Mouse (Mus musculus) midbrain, postnatal 0 days (tissue): ENCODE measurements around the gene Plcd1. TPM values are rescaled to one million over a fixed set of nuclear protein-coding genes. Genes with fewer than 3 reads are reported as not detected.

Experiments used
- ATAC-seq: fragments of 200-750 bp; cut with Nextera tagmentation; 2 replicates; pipeline ENCODE4 v1.8.0; 2017; ENCODE audit warnings: moderate number of reproducible peaks, mild to moderate bottlenecking, moderate TSS enrichment, moderate library complexity; ENCODE audit not compliant: low FRiP score
- DNase-seq: peaks from one replicate; pipeline ENCODE4 v3.0.0-alpha.2; 2015; ENCODE audit warnings: low spot score
- H3K27ac ChIP-seq: fragments of 300-500 bp; sonication (generic); 2 replicates; pipeline ENCODE4 v1.5.1; 2014; ENCODE audit warnings: low read depth, mild to moderate bottlenecking, low read length, mixed read lengths
- H3K27me3 ChIP-seq: fragments of 300-500 bp; sonication (generic); 2 replicates; pipeline ENCODE4 v1.6.1; 2014; ENCODE audit warnings: low read length, control low read depth, mixed read lengths; ENCODE audit not compliant: insufficient read depth
- H3K36me3 ChIP-seq: fragments of 300-500 bp; sonication (generic); 2 replicates; pipeline ENCODE4 v1.6.1; 2014; ENCODE audit warnings: low read length, control low read depth, mixed read lengths; ENCODE audit not compliant: insufficient read depth
- H3K4me1 ChIP-seq: fragments of 300-500 bp; sonication (generic); 2 replicates; pipeline ENCODE4 v1.6.1; 2014; ENCODE audit warnings: mild to moderate bottlenecking, control low read depth, antibody characterized with exemption, low read length, mixed read lengths; ENCODE audit not compliant: insufficient read depth
- H3K4me2 ChIP-seq: fragments of 300-500 bp; sonication (generic); 2 replicates; pipeline ENCODE4 v1.6.1; 2014; ENCODE audit warnings: low read depth, mild to moderate bottlenecking, low read length, mixed read lengths; ENCODE audit not compliant: poor library complexity, severe bottlenecking
- H3K4me3 ChIP-seq: fragments of 300-500 bp; sonication (generic); 2 replicates; pipeline ENCODE4 v1.5.1; 2014; ENCODE audit warnings: low read depth, mild to moderate bottlenecking, low read length, moderate library complexity
- H3K9ac ChIP-seq: fragments of 300-500 bp; sonication (generic); replicated peaks from 2 replicates; pipeline ENCODE4 v1.6.1; 2014; ENCODE audit warnings: mild to moderate bottlenecking, low read length, moderate library complexity, mixed read lengths; ENCODE audit not compliant: poor library complexity, severe bottlenecking
- H3K9me3 ChIP-seq: fragments of 300-500 bp; sonication (generic); 2 replicates; pipeline ENCODE4 v1.6.1; 2016; ENCODE audit warnings: low read length, control low read depth
- CTCF ChIP-seq: IDR thresholded peaks from 2 replicates; pipeline ENCODE4 v1.5.1; 2016; ENCODE audit warnings: antibody characterized with exemption, mild to moderate bottlenecking
- WGBS: fragments of 180-500 bp; shearing (Covaris S2); extraction: QIAGEN DNeasy Blood & Tissue Kit; methylation state at CpG from one replicate; pipeline ENCODE4 v1.1.7; 2014; 5-methylcytosine and 5-hydroxymethylcytosine counted together
- polyA plus RNA-seq: library from polyadenylated mRNA; unstranded; fragments of >200 nt; fragmentation: Nextera tagmentation; extraction: Ambion mirVana; gene quantifications from 2 replicates; pipeline ENCODE4 v1.2.1, GENCODE M21; 2015
- total RNA-seq: library from RNA; depleted of rRNA; stranded (reverse); fragments of >200 nt; gene quantifications from 2 replicates; pipeline ENCODE4 v1.2.3, GENCODE M21; 2014

The Plcd1 gene
- total and polyA plus RNA-seq, 2 experiments from 2014 or later, result 10.9 to 17.4 TPM

DNA sequence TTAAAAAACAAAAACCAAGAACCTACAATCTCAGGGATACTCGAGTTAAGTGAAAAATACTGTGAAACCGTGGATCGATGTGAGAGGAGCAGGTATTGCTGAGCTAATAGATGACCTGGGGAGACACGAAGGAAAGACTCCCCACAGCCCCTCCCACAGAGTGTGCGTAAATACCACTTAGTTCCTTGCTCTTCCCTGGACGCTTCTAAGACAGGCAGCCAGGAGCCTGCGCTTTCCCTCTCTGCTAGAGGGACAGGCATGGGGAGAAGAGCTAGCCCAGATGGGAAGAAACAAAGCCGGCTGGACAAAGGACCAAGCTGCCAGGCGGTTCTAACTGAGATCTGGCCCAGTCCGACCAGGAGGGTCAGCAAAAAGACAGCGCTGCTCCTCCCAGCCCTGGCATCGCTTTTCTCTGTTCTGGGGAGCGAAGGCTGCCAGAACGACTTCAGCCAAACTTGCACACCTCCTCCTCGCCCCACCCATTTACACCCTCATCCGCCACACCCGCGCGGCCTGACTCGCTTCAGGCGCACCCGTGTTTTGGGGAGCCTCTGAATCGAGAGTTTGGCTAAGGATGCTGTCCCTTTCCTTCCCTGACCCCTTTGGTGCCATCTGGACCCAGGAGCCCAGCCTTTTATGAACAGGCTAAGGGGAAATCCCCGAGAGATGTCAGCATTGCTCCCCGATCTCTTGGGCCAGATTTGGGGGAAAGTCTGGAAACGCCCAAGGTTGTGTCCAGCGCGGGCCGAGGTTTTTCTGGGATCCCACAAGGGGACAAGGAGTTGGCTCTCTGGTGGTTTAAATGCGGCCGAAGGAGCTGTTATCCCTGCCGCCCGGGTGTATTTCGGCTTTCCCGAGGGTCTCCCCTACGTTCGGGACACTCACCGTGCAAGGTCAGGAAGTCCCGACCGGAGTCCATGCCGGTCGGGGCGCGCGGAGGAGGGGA lies 556 bp downstream of the Plcd1 start:
- Histone ChIP-seq H3K9me3 (no peaks in the 10 kb centered on the region), H3K27me3 (peaks cover 4% of the 10 kb centered on the region; the same call in 1 of the 2 replicates), H3K27ac (no peak overlapping the region), H3K4me1 (peaks cover 12% of the 10 kb centered on the region; the same call in 1 of the 2 replicates), H3K36me3 (no peaks in the 10 kb centered on the region), H3K4me3 (peak overlapping the region; percentile 53), H3K4me2 (peak overlapping the region; percentile 67), H3K9ac (peak overlapping the region; percentile 64)
- WGBS, result 2% methylated on average over 45 of the region's 45 CpGs
- ATAC-seq, result no peak
- no peak for TF ChIP-seq CTCF
- DNase-seq, result peak; percentile 40

DNA sequence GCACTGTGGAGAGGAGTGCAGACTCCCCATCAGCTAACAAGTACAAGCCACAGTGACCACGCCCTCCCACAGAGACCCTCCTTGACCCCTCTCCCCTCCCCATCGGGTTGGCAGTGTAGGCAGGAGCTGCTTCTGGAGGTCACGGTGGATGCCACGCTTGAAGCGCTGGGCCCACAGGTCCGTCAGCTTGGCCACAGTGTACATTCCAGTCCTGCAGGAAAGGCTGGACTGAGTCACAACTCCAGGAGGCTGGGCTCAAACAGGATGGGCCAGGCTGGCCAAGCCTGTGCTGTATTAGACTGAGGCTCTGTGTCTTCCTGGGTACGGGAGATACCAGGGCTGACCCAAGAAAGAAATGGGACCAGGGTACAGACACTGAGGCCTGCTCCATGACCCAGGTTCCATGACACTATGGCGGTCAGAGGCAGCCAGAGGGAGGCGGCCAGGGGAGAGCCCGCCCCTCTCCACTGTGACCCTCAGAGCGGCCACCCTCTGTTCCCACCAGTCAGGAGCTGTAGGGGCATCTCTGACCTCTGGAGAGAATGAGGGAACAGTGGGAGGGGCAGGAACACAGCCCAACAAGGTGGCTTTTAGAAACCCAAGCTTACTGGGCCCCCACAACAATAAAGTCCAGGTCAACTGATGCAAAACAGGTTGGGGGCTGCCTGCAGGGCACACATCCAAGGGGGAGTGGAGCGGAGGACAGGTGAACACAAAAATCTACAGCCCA lies 1.6 kb downstream of the Plcd1 start:
- TF ChIP-seq CTCF, result no peak
- H3K9me3 ChIP-seq, result no peaks in the 10 kb centered on the region
- peaks cover 4% of the 10 kb centered on the region; the same call in 1 of the 2 replicates for H3K27me3 ChIP-seq
- peak overlapping the region; percentile 67 for H3K4me2 ChIP-seq
- WGBS, result 64% methylated on average over 12 of the region's 12 CpGs
- no peaks in the 10 kb centered on the region for H3K36me3 ChIP-seq
- DNase-seq (no peak), ATAC-seq (no peak)
- H3K9ac ChIP-seq, result no peak overlapping the region
- peaks cover 13% of the 10 kb centered on the region; the same call in 1 of the 2 replicates for H3K4me1 ChIP-seq
- H3K27ac ChIP-seq, result no peak overlapping the region
- H3K4me3 ChIP-seq, result peak overlapping the region; percentile 53

DNA sequence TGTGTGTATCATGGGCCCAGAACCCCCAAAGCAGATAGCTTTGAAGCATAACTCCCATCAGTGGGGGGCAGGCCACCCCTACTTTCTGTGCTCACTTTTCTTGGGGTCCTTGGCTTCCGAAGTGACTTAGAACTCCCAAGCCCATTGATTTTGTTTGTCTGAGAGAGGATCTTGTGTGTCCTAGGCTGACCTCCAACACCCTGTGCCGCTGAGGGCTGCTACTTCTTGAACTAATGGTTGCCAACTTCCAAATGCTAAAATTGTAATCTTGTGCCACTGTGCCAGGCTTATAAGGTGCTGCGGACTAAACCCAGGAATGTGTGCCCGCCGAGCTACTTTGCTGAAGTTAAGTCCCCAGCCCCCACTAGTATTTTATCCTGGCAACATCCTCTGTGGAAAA lies 2.8 kb downstream of the Plcd1 start:
- ATAC-seq (no peak), DNase-seq (no peak)
- H3K9me3 ChIP-seq, result no peaks in the 10 kb centered on the region
- H3K27me3 ChIP-seq, result peaks cover 4% of the 10 kb centered on the region; the same call in 1 of the 2 replicates
- no peaks in the 10 kb centered on the region for H3K36me3 ChIP-seq
- no peak overlapping the region for H3K4me3 ChIP-seq
- no peak overlapping the region for H3K4me2 ChIP-seq
- no peak for TF ChIP-seq CTCF
- 93% methylated on average over 5 of the region's 5 CpGs for WGBS
- no peak overlapping the region for H3K9ac ChIP-seq
- no peak overlapping the region for H3K27ac ChIP-seq
- peaks cover 13% of the 10 kb centered on the region; the same call in 1 of the 2 replicates for H3K4me1 ChIP-seq

DNA sequence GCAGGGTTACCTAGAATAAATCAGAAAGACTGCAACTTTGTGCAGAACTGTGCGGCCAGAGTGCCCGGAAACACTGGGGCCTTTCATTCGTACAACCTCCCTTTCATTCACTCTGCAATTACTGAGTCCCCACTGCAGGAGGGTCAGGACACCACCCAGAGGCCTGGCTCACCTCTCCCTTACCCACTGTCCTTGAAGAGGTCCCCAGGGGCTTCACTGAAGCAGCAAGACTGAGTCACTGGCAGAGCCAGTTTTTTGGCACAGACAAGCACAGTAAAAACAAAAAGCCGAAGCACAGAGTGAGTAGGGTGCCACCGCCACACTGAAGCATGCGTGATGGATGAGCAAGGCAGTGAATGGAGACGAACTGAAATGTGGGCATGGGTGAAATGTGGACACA lies 3.9 kb downstream of the Plcd1 start:
- H3K9me3 ChIP-seq, result no peaks in the 10 kb centered on the region
- H3K4me2 ChIP-seq, result no peak overlapping the region
- no peak overlapping the region for H3K9ac ChIP-seq
- no peaks in the 10 kb centered on the region for H3K36me3 ChIP-seq
- peaks cover 13% of the 10 kb centered on the region; the same call in 1 of the 2 replicates for H3K4me1 ChIP-seq
- 69% methylated on average over 7 of the region's 7 CpGs for WGBS
- DNase-seq (peak; percentile 25), ATAC-seq (no peak)
- H3K4me3 ChIP-seq, result no peak overlapping the region
- H3K27me3 ChIP-seq, result peaks cover 4% of the 10 kb centered on the region; the same call in 1 of the 2 replicates
- H3K27ac ChIP-seq, result no peak overlapping the region
- no peak for TF ChIP-seq CTCF

DNA sequence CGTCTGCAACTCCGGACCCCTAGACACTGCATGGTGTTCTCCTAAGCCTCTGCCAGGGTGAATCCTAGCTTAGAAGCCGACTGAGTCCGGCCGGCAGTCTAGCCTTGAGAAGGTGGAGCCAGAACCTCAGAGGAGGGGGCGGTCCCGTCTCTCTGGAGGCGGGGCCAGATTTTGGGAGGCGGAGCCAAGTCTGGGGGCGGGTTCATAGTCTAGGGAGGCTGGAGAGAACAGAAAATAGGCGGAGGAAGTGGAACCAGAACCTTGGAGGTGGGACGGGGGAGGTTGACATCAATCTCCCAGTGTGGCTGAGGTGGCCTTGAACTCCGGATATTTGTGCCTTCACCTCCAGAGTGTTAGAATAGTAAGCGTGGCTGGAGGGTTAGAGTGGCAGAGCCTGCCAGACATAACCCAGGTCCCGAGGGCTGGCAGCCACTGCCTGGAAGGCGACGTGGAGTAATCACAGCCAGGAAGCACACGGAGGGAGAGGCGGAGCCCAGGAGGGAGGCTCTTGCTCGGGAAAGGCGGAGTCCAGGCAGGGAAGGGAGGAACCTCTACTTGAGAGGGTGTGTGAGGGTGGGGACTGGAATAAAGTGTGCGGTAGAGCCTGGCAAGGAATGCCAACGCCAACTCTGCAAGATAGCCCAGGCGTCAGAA lies 5.0 kb downstream of the Plcd1 start:
- no peaks in the 10 kb centered on the region for H3K36me3 ChIP-seq
- peaks cover 4% of the 10 kb centered on the region; the same call in 1 of the 2 replicates for H3K27me3 ChIP-seq
- peak overlapping the region; percentile 22; the same call in 1 of the 2 replicates for H3K4me3 ChIP-seq
- H3K4me2 ChIP-seq, result peak overlapping the region; percentile 47
- H3K27ac ChIP-seq, result no peak overlapping the region
- ATAC-seq (no peak; the same call in 1 of the 2 replicates), DNase-seq (peak; percentile 47)
- no peak for TF ChIP-seq CTCF
- H3K4me1 ChIP-seq, result peaks cover 13% of the 10 kb centered on the region; the same call in 1 of the 2 replicates
- 3% methylated on average over 24 of the region's 24 CpGs for WGBS
- H3K9me3 ChIP-seq, result no peaks in the 10 kb centered on the region
- 0 out of 2 replicates have a peak overlapping the region, but pooled peaks have one; percentile 8 for H3K9ac ChIP-seq
